Mouse (Mus musculus): ENCODE results near the gene Zfp286. TPM values are rescaled to one million over a fixed set of nuclear protein-coding genes. Genes with fewer than 3 reads are reported as not detected.

Gene Zfp286
- polyA plus RNA-seq (2014; fragmentation: Nextera tagmentation; extraction: Ambion mirVana), result 27.4 and 31.1 TPM in 2 replicates

- H3K4me1 ChIP-seq (replicated peaks; ENCODE audit: control insufficient read depth, insufficient read depth, low read length), result no peaks in the 10 kb centered on the region
- no peak within 1 kb of the TSS for H3K27ac ChIP-seq (ENCODE audit: low read depth, low read length)
- peaks cover 4% of the 10 kb centered on the region; the same call in 1 of the 2 replicates for H3K36me3 ChIP-seq (ENCODE audit: control insufficient read depth, insufficient read depth, low read length)
- peak within 1 kb of the TSS; percentile 78 for H3K9ac ChIP-seq (ENCODE audit: low read depth, low read length)
- peak within 1 kb of the TSS; percentile 59 for H3K4me3 ChIP-seq (ENCODE audit: low read depth, low read length)
- DNase-seq (ENCODE audit: low spot score) (peak; percentile 96), ATAC-seq (ENCODE audit: low FRiP score) (peak; percentile 95)
- H3K9me3 ChIP-seq (ENCODE audit: control insufficient read depth, low read length), result no peaks in the 10 kb centered on the region
- H3K27me3 ChIP-seq (ENCODE audit: control insufficient read depth, insufficient read depth, low read length), result no peaks in the 10 kb centered on the region
- 8% methylated on average over 34 of the region's 34 CpGs for WGBS
- H3K4me2 ChIP-seq (replicated peaks; ENCODE audit: low read depth, low read length), result peak within 1 kb of the TSS; percentile 63
Measured at GRCm38 (mm10) chr11:62788935-62789616, at the start of gene Zfp286. Gene Zfp286 (minus strand): TSS chr11:62789462.

GRCm38 (mm10) chr11:62831906-62832305 is 42.6 kb upstream of the Zfp286 start:
- no peak overlapping the region for H3K9ac ChIP-seq (ENCODE audit: low read depth, low read length)
- H3K9me3 ChIP-seq (ENCODE audit: control insufficient read depth, low read length), result no peaks in the 10 kb centered on the region
- no peak for ATAC-seq (ENCODE audit: low FRiP score)
- H3K36me3 ChIP-seq (ENCODE audit: control insufficient read depth, insufficient read depth, low read length), result no peaks in the 10 kb centered on the region
- H3K4me2 ChIP-seq (replicated peaks; ENCODE audit: low read depth, low read length), result no peak overlapping the region
- no peaks in the 10 kb centered on the region for H3K4me1 ChIP-seq (replicated peaks; ENCODE audit: control insufficient read depth, insufficient read depth, low read length)
- no peak overlapping the region for H3K4me3 ChIP-seq (ENCODE audit: low read depth, low read length)
- DNase-seq (ENCODE audit: low spot score), result no peak
- H3K27me3 ChIP-seq (ENCODE audit: control insufficient read depth, insufficient read depth, low read length), result no peaks in the 10 kb centered on the region
- no peak overlapping the region for H3K27ac ChIP-seq (ENCODE audit: low read depth, low read length)

GRCm38 (mm10) chr11:62830387-62830786 is 41.1 kb upstream of the Zfp286 start:
- 86% methylated on average over 2 of the region's 2 CpGs for WGBS

GRCm38 (mm10) chr11:62827911-62828310 is 38.6 kb upstream of the Zfp286 start:
- Histone ChIP-seq H3K27me3 (ENCODE audit: control insufficient read depth, insufficient read depth, low read length) (no peaks in the 10 kb centered on the region), H3K4me3 (ENCODE audit: low read depth, low read length) (no peak overlapping the region), H3K27ac (ENCODE audit: low read depth, low read length) (no peak overlapping the region), H3K9me3 (ENCODE audit: control insufficient read depth, low read length) (no peaks in the 10 kb centered on the region), H3K4me1 (replicated peaks; ENCODE audit: control insufficient read depth, insufficient read depth, low read length) (no peaks in the 10 kb centered on the region), H3K4me2 (replicated peaks; ENCODE audit: low read depth, low read length) (no peak overlapping the region), H3K36me3 (ENCODE audit: control insufficient read depth, insufficient read depth, low read length) (no peaks in the 10 kb centered on the region), H3K9ac (ENCODE audit: low read depth, low read length) (no peak overlapping the region)
- DNase-seq (ENCODE audit: low spot score) (no peak), ATAC-seq (ENCODE audit: low FRiP score) (no peak)
- WGBS, result 75% methylated on average over 3 of the region's 3 CpGs

More at GRCm38 (mm10) chr11:62830387-62830786, 41.1 kb upstream of the Zfp286 start:
- ATAC-seq (ENCODE audit: low FRiP score) (no peak), DNase-seq (ENCODE audit: low spot score) (no peak)
- Histone ChIP-seq H3K4me3 (ENCODE audit: low read depth, low read length) (no peak overlapping the region), H3K27me3 (ENCODE audit: control insufficient read depth, insufficient read depth, low read length) (no peaks in the 10 kb centered on the region), H3K27ac (ENCODE audit: low read depth, low read length) (no peak overlapping the region), H3K9me3 (ENCODE audit: control insufficient read depth, low read length) (no peaks in the 10 kb centered on the region), H3K36me3 (ENCODE audit: control insufficient read depth, insufficient read depth, low read length) (no peaks in the 10 kb centered on the region), H3K9ac (ENCODE audit: low read depth, low read length) (no peak overlapping the region), H3K4me2 (replicated peaks; ENCODE audit: low read depth, low read length) (no peak overlapping the region), H3K4me1 (replicated peaks; ENCODE audit: control insufficient read depth, insufficient read depth, low read length) (no peaks in the 10 kb centered on the region)

- no peak overlapping the region for H3K9ac ChIP-seq (ENCODE audit: low read depth, low read length)
- DNase-seq (ENCODE audit: low spot score) (no peak), ATAC-seq (ENCODE audit: low FRiP score) (no peak)
- no peak overlapping the region for H3K4me3 ChIP-seq (ENCODE audit: low read depth, low read length)
- WGBS, result 92% methylated on average over 4 of the region's 4 CpGs
- no peaks in the 10 kb centered on the region for H3K27me3 ChIP-seq (ENCODE audit: control insufficient read depth, insufficient read depth, low read length)
- no peaks in the 10 kb centered on the region for H3K36me3 ChIP-seq (ENCODE audit: control insufficient read depth, insufficient read depth, low read length)
- H3K27ac ChIP-seq (ENCODE audit: low read depth, low read length), result no peak overlapping the region
- H3K4me1 ChIP-seq (replicated peaks; ENCODE audit: control insufficient read depth, insufficient read depth, low read length), result no peaks in the 10 kb centered on the region
- H3K4me2 ChIP-seq (replicated peaks; ENCODE audit: low read depth, low read length), result no peak overlapping the region
- no peaks in the 10 kb centered on the region for H3K9me3 ChIP-seq (ENCODE audit: control insufficient read depth, low read length)
Measured at GRCm38 (mm10) chr11:62827135-62827534, 37.9 kb upstream of the Zfp286 start.

GRCm38 (mm10) chr11:62826106-62826733 is 37.0 kb upstream of the Zfp286 start:
- Histone ChIP-seq H3K27me3 (ENCODE audit: control insufficient read depth, insufficient read depth, low read length) (no peaks in the 10 kb centered on the region), H3K4me3 (ENCODE audit: low read depth, low read length) (no peak overlapping the region), H3K4me1 (replicated peaks; ENCODE audit: control insufficient read depth, insufficient read depth, low read length) (no peaks in the 10 kb centered on the region), H3K36me3 (ENCODE audit: control insufficient read depth, insufficient read depth, low read length) (no peaks in the 10 kb centered on the region), H3K9ac (ENCODE audit: low read depth, low read length) (no peak overlapping the region), H3K4me2 (replicated peaks; ENCODE audit: low read depth, low read length) (no peak overlapping the region), H3K9me3 (ENCODE audit: control insufficient read depth, low read length) (no peaks in the 10 kb centered on the region), H3K27ac (ENCODE audit: low read depth, low read length) (no peak overlapping the region)
- ATAC-seq (ENCODE audit: low FRiP score) (no peak), DNase-seq (ENCODE audit: low spot score) (no peak)
- 79% methylated on average over 6 of the region's 6 CpGs for WGBS

GRCm38 (mm10) chr11:62825222-62826105 is 36.2 kb upstream of the Zfp286 start:
- Histone ChIP-seq H3K27me3 (ENCODE audit: control insufficient read depth, insufficient read depth, low read length) (no peaks in the 10 kb centered on the region), H3K4me3 (ENCODE audit: low read depth, low read length) (no peak overlapping the region), H3K4me2 (replicated peaks; ENCODE audit: low read depth, low read length) (no peak overlapping the region), H3K36me3 (ENCODE audit: control insufficient read depth, insufficient read depth, low read length) (no peaks in the 10 kb centered on the region), H3K9ac (ENCODE audit: low read depth, low read length) (no peak overlapping the region), H3K27ac (ENCODE audit: low read depth, low read length) (no peak overlapping the region), H3K9me3 (ENCODE audit: control insufficient read depth, low read length) (no peaks in the 10 kb centered on the region), H3K4me1 (replicated peaks; ENCODE audit: control insufficient read depth, insufficient read depth, low read length) (no peaks in the 10 kb centered on the region)
- WGBS, result 91% methylated on average over 9 of the region's 9 CpGs
- DNase-seq (ENCODE audit: low spot score) (no peak), ATAC-seq (ENCODE audit: low FRiP score) (no peak)

- H3K4me2 ChIP-seq (replicated peaks; ENCODE audit: low read depth, low read length), result no peak overlapping the region
- 0 out of 2 replicates have a peak, but pooled peaks cover 2% of the 10 kb centered on the region for H3K4me1 ChIP-seq (replicated peaks; ENCODE audit: control insufficient read depth, insufficient read depth, low read length)
- H3K9ac ChIP-seq (ENCODE audit: low read depth, low read length), result no peak overlapping the region
- H3K36me3 ChIP-seq (ENCODE audit: control insufficient read depth, insufficient read depth, low read length), result no peaks in the 10 kb centered on the region
- H3K9me3 ChIP-seq (ENCODE audit: control insufficient read depth, low read length), result no peaks in the 10 kb centered on the region
- H3K27ac ChIP-seq (ENCODE audit: low read depth, low read length), result no peak overlapping the region
- no peaks in the 10 kb centered on the region for H3K27me3 ChIP-seq (ENCODE audit: control insufficient read depth, insufficient read depth, low read length)
- H3K4me3 ChIP-seq (ENCODE audit: low read depth, low read length), result no peak overlapping the region
- no peak for DNase-seq (ENCODE audit: low spot score)
- ATAC-seq (ENCODE audit: low FRiP score), result no peak
- 76% methylated on average over 7 of the region's 7 CpGs for WGBS
Measured at GRCm38 (mm10) chr11:62824211-62824610, 34.9 kb upstream of the Zfp286 start.

Measured in hindbrain, embryonic 11.5 days (tissue).